Mouse (Mus musculus): Measurements from ENCODE around the gene Ndufa9. TPM values are rescaled to one million over a fixed set of nuclear protein-coding genes. Genes with fewer than 3 reads are reported as not detected.
A peak's percentile ranks its signal among the peaks of the same experiment; 100 is the strongest.

Gene Ndufa9
- total RNA-seq (2021): 100 to 1,000 TPM; 327 to 356 TPM
- long read RNA-seq, experiment 1, transcript Ndufa9-203 (11 exons, 1,445 nt): major isoform, 400 of 447 reads
- long read RNA-seq, experiment 1, partial matches to known transcripts: 38 of 447 reads
- long read RNA-seq, experiment 1, other reads (novel, unspliced or antisense): 9 of 447 reads
- long read RNA-seq, experiment 2, transcript Ndufa9-203 (11 exons, 1,445 nt): major isoform, 355 of 400 reads
- long read RNA-seq, experiment 2, partial matches to known transcripts: 37 of 400 reads
- long read RNA-seq, experiment 2, other reads (novel, unspliced or antisense): 8 of 400 reads

GRCm38 (mm10) chr6:126848712-126849704 is at the start of gene Ndufa9:
Gene Ndufa9 (minus strand): TSS chr6:126849136.
- peak; percentile 89 for DNase-seq

GRCm38 (mm10) chr6:126877118-126877517 is 28.2 kb upstream of the Ndufa9 start:
- no peak for DNase-seq

GRCm38 (mm10) chr6:126852881-126853280 is 3.9 kb upstream of the Ndufa9 start, which contains the start of gene Akap3:
Gene Akap3 (plus strand): TSS chr6:126853098.
- DNase-seq: no peak

- DNase-seq: no peak
Measured at GRCm38 (mm10) chr6:126836628-126837027, 12.3 kb downstream of the Ndufa9 start.

GRCm38 (mm10) chr6:126823087-126823486 is 25.8 kb downstream of the Ndufa9 start:
- no peak for DNase-seq

GRCm38 (mm10) chr6:126816338-126816737 is 32.6 kb downstream of the Ndufa9 start:
- DNase-seq: no peak

- no peak for DNase-seq
Measured at GRCm38 (mm10) chr6:126815206-126815750, 33.7 kb downstream of the Ndufa9 start.

- DNase-seq: no peak
Measured at GRCm38 (mm10) chr6:126811481-126811880, 37.5 kb downstream of the Ndufa9 start.

GRCm38 (mm10) chr6:126808561-126808960 is 40.4 kb downstream of the Ndufa9 start:
- no peak for DNase-seq

GRCm38 (mm10) chr6:126808134-126808533 is 40.8 kb downstream of the Ndufa9 start:
- no peak for DNase-seq

- DNase-seq: no peak
Measured at GRCm38 (mm10) chr6:126806783-126807182, 42.2 kb downstream of the Ndufa9 start.

GRCm38 (mm10) chr6:126802946-126803345 is 46.0 kb downstream of the Ndufa9 start:
- DNase-seq: no peak

- no peak for DNase-seq
Measured at GRCm38 (mm10) chr6:126794751-126795150, 54.2 kb downstream of the Ndufa9 start.

GRCm38 (mm10) chr6:126793689-126794088 is 55.2 kb downstream of the Ndufa9 start:
- no peak for DNase-seq

GRCm38 (mm10) chr6:126791964-126792363 is 57.0 kb downstream of the Ndufa9 start:
- DNase-seq: no peak

- no peak for DNase-seq
Measured at GRCm38 (mm10) chr6:126791488-126791887, 57.4 kb downstream of the Ndufa9 start.

- DNase-seq: no peak
Measured at GRCm38 (mm10) chr6:126788863-126789262, 60.1 kb downstream of the Ndufa9 start.

GRCm38 (mm10) chr6:126784206-126784605 is 64.7 kb downstream of the Ndufa9 start:
- DNase-seq: no peak

- DNase-seq: no peak
Measured at GRCm38 (mm10) chr6:126783651-126784066, 65.3 kb downstream of the Ndufa9 start.

- DNase-seq: no peak
Measured at GRCm38 (mm10) chr6:126783056-126783455, 65.9 kb downstream of the Ndufa9 start.

GRCm38 (mm10) chr6:126777889-126778288 is 71.0 kb downstream of the Ndufa9 start:
- DNase-seq: no peak

GRCm38 (mm10) chr6:126773873-126774272 is 75.1 kb downstream of the Ndufa9 start:
- no peak for DNase-seq

GRCm38 (mm10) chr6:126772326-126772725 is 76.6 kb downstream of the Ndufa9 start:
- no peak for DNase-seq

Measured in gastrocnemius, postnatal 25 days (tissue).